Mouse (Mus musculus): ENCODE data around the gene Nrn1l.

- TF ChIP-seq CTCF (conservative IDR thresholded peaks at IDR 0.05; ENCODE audit: insufficient read depth, insufficient read length, low read depth, low read length), result no peak
- TF ChIP-seq POLR2A (IDR thresholded peaks at IDR 0.05; ENCODE audit: low read depth, low read length), result no peak
Measured at GRCm38 (mm10) chr8:105851651-105852143, 41.7 kb upstream of the Nrn1l start.

Measured in kidney, adult 2 months (tissue).